Mouse (Mus musculus) neural tube, embryonic 10.5 days (tissue): ENCODE measurements around the gene Tfrc.
A peak's percentile ranks its signal among the peaks of the same experiment; 100 is the strongest.

Experiments used
- DNase-seq: peaks from one replicate; pipeline ENCODE4 v3.0.0-alpha.2; 2017; ENCODE audit warnings: low spot score; ENCODE audit errors: extremely low spot score

Tfrc gene

DNA sequence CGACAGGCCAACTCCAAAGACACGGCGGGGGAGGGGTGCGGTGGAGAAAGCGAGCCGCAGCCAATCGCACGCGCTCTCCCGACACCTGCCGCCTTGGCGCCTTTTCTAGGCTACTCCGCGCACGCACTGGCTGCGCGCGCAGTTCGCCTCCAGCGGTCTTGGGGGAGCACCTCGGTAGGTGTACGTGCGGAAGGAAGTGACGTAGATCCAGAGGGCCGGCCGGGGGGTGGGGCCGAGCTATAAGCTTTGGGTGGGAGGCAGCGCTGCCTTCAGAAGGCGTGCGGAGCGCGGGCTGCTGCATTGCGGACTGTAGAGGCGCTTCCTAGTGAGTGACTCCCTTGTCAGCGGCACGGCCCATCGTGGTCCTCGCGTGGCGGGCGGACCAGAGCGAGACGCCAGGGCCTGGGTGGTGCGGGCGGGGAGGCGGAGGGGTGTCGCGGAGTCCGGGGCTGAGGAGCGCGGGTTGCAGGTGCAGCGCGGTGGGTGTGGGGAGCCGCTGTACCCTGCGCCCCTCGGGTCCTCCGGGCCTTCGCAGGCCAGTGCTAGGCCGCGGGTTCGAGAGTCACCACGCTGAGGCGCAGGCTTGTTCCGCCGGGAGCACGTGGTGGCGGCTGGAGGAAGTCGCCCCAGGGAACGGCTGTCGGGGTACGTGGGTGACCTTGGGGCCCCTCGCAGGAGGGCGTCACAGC is at the start of gene Tfrc:
Gene Tfrc (plus strand): TSS at position 209 of the 689 bp plus-strand sequence.
- DNase-seq = peak; percentile 98

DNA sequence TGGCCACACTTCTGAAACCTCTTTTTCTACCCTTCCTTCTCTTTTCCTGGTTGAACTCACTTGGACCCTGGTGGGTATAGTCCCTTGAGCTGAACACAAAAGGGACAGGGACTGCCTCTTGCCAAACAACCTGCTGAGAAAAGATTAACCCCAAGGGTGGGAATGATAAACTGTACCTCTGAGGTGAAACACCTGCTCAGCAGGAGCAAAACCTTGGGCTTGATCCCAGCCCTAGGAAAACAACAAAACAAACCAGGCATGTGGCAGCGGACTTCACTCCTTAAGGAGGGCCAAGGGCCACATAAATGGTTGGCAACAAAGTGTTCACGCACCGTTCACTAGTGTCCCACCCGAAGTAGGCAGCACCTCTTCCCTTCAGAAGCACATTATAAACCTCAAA is 49.2 kb upstream of the Tfrc start:
- no peak for DNase-seq

DNA sequence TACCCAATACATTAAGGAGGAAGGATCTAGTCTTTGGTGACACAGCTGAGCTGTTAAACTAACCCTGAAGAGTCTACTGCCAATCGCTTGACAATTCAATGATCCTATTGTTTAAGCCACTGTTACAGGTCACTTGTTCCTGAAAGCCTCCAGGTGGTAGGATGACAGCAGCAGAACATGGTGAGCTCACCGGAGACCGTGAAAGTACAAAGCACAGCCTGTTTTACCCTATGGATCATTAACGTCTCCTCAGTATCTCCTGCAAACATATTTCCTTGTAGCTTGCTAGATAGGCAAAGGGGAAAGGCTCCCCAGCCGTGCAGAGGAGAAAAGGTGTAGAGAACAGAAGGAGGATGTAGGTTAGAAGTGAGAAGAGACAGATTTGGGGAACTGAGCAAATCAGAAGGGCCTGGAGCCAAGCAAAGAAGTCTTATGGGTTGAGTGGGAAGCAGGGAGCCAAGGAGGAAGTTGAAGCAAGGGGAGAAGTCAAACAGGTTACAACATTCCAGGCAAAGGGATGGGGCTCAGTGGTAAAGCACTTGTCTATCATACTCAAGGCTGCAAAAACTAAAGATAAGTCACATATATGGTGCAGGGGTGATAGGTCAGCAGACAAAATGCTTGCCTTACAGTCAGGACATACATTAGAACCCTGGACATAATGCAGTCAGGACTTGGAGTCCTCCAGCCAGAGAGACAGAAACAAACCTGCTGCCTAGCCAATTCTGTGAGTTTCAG is 45.5 kb upstream of the Tfrc start:
- no peak for DNase-seq

DNA sequence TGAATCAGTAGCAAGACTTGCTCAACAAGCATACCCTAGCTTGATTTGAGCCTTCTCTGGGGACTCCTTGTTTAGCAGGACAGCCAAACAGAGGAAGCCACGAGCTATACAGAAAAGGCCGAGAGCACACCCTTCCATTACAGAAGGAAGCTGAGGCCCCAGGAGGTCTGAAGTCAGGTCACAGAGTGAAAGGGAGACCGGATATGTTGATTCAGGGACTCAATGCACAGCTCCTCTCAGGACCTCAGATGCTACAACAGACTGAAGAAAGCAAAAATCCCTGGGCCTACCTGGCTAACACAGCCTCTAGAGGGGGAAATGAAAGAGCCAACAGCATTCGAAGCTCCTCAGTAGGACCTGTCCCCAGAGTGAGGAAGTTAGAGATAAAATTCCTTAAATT is 41.4 kb upstream of the Tfrc start:
- no peak for DNase-seq

DNA sequence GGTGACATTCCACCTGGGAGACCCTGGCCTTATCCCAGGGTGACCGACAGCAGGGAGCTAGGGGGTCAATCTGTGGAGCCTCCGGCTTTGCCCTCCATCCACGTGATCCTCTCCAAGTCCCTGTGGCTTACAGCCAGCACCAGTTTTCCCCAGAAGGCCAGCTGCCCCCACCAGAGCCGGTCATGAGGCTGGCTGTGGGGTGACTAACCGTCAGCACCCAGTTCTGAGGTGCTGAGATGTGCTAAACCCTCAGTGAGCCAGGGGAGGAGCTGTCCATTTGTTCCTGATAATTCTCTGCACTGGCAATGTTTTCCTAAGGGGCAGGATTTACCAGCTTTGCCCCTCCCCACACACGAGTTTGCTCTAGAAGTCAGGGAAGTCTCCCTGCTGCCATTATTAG is 40.3 kb upstream of the Tfrc start:
- DNase-seq = no peak

DNA sequence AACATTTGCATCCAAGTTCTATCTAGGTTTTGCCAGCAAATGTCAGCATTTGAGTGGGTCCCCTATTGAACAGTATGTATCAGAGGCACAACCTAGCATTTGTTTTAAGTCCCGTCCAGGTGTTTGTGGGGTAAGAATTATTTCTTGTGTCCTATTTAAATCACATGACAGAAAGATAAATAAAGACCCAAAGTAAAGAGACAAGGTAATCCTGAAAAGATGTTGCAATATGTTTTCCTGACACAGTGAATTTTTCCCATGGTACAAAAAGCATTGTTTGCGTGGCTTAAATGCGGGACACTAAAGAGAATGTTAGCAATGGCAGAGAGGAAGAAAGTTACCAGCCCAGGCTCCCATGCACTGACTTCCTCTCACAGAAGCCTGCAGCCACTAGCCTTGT is 38.7 kb upstream of the Tfrc start:
- no peak for DNase-seq

DNA sequence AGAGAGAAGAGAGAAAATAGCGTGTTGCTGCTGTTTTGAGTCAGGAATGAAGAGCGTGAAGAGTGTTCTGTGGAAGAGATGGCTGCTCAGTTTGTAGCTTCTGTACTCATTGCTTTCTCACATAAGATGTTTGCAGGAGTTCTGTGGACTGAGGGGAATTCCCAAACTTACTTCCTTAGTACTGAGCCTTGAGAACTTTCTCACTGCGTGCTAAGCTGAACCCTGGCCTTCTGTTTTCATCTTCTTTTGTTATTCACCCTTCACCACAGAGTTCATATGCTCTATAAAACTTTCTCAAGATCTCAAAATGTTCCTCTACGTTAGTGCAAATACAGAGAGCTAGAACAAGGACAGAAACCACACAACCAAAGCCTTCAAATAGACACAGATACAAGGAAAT is 36.2 kb upstream of the Tfrc start:
- no peak for DNase-seq

DNA sequence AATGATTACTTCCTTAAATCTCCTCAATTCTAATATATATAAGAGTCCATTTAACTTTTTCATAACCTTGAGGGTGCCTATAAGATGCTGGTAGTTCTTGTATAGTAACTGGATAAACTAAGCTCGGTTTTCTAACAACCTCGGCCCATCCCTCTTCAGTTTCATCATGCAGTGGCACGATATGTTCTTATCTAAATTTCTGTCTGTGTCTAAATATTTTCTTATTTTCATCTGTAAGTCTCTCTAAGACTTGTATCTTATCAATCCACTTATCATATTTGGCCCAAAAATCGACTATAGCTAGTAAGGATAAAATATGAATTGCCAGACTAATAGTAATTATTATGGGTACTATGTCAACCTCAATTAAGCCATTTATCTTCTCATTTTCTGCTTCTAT is 22.2 kb upstream of the Tfrc start:
- DNase-seq = no peak

DNA sequence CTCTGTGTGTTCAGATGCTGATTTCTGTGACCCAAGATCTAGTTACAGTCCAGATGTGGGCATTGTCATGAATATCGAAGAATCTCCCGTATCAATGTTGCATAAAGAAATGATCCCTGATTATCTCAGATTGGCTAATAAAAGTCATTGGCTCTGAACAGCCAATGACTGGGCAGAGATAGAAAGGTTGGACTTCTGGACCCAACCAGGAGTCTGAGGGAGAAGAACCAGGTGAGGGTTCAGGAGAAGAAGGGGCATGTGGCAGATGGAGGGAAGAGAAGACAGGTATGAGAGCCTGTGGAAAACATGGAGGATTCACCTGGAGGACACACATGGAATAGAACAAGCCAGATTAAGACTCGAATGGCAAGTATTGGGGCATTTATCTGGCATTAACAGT is 20.2 kb upstream of the Tfrc start:
- DNase-seq = no peak

DNA sequence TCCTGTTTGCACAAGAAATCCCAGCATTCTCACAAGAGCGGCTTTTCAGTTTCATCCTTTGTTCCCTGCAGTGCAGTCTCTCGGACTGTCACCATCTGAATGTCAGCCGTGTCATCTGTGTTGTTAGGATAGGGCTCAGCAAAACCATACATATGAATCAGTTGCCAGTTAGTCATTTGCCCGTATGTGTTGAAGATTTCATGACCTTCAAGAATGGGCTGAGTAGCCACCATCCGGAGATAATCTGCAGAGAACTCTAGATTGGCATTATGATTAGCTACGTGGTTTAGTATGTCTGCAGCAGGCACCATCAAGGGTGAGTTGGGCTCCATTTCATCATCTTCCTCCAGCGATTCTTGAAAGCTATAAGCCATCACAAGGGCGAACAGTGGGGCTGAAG is 17.2 kb upstream of the Tfrc start:
- no peak for DNase-seq

DNA sequence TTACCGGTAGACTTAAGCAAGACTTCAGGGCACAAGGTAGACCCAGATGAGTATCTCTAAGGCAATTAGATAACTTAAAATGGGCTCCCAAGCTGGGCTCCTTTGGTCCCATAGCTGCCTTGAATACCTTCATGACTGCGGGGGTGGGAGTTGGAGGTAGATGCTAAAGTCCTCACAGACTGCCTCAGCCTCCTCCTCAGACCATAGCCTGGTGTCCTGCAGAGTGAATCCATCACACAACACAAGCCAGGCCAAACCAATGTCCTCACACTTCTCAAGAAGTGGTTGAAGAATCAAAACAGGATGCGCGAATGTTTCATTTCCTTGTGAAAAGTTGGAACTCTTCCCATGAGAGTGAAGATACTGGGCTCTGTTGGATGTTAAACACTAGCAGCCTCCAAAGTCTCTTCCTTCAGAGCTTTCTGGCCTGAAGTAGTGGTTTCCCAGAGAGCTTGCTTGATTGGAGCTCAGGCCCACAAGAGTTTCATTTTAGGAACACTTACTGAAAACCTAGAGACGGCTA is 15.4 kb upstream of the Tfrc start:
- no peak for DNase-seq

DNA sequence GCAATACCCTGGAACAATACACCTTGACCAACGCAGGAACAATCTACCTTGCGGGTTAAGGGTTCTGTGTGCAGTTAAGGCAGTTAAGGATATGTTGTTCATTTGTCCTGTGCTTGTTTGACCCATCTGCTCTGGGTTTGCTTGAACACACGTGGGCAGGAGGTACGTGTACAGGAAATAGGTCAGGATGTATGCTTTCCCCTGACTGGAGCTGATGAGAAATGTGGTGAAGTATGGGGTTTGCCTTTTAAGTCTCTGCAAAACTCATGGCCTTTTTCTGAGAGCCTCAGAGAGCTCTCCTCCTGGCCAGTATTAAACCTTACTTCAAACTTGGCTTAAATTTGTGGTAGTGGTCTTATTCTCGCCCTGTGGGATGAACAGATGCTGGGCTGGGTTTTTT is 14.8 kb upstream of the Tfrc start:
- DNase-seq = no peak

DNA sequence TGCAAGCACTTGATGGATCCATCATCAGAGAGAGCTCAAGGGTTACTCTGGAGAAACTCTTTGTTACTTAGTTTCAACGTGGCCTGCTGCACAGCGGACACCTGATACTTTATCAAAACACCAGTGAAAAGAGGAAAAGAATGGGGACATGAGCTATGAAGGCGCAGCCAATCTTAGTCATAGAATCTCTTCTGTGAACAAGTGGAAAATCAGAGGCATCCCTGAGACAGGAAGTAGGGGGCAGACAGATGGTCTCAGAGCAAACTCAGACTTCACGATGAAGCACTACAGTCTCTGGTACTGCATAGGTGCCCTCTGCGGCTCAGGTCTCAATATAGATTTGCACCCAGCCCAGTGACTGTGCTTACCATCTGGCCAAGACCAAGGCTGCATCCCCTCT is 14.0 kb upstream of the Tfrc start:
- DNase-seq = no peak

DNA sequence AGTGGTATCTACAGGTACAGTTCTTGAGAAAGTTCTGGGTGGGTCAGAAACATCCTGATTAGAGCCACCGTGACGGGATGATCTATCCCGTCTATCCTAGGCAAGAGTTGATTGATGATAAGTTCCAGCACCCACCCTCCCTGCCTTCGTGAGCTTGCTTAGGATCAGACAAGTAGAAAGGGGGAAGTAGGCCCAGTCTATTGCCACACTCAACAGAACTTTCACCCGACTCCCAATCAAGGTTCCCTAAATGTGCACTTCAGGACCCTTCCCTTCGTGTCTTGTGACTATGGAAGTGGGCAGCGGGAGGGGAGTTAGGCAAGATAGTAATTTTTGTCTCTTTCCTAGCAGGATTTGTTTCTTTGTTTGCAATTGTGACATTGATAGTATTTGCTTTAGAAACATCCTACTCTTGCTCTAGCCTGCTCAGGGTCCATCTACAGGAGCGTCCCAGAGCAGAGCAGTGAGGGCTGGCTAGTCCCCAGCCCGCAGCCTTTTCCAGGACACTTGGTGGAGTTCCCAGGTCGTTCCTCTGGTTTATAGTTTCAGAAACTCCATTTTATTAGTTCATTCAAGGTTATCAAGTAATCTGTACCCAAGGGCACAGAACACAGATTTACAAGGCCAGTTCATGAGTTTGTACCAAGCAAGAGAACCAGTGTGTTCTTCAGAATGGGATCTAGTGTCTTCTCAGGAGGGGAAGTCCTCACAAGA is 13.4 kb upstream of the Tfrc start:
- DNase-seq = no peak

DNA sequence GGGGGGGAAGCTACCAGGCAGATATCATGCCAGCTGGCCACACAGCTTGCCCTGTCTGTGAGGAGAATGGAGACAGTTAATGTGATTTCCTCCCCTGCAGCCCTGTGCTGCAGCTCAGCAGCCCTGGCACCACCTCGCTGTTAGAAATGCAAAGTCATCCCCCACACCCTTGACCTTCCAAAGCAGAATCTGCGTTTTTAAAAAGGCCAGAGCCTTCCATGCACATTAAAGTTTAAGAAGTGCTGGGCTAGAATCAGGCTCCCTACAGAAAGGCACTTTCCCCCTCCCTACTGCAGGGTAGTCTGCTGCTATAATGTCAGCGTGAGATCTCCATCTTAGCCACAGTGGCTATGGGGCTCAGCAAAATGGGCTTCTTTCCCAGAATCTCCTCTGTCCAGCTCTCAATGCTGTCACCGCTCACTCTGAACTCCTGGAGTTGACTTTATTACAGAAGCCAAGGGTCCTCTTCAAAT is 10.8 kb upstream of the Tfrc start:
- no peak for DNase-seq

DNA sequence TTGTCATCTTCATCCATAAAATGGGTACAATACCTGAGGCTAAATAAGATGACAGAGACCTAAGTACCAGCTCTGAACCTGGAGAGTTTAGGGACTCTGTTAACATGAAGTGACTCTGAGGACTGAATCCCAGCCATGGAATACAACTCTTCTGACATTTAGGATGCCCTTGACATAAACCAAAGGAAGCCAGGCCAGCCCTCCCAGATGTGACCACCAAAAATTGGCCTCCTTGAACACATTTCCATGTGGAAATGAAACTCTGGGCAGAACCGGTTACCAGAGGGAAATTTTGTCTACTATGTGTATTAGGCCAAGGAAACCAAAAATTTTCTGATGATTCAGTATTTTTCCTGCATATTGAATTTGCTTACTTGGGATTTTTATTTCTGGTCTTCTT is 9.6 kb upstream of the Tfrc start:
- no peak for DNase-seq

DNA sequence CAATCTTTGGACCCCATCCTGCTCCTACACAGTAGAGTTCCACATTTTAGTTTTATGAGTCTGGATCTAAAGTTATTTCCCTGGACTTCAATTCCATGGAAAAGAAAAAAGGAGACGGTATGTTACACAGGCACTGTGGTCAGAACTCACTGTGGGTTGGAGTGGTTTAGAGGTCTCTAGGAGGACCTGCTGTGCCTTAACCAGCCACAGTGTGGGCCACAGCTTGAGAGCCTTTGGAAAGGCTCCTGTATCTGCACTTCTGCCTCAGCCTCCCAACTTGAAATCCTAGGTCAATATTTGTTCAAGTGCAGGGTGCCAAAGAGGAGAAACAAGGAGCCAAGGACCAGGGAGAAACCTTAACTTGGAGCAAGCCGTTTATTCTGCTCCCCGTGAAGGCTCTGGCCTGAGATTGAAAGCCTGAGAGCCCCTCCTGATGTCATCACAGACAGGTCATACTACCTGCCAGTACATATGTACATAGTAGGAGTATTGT is 6.5 kb upstream of the Tfrc start:
- DNase-seq = no peak

DNA sequence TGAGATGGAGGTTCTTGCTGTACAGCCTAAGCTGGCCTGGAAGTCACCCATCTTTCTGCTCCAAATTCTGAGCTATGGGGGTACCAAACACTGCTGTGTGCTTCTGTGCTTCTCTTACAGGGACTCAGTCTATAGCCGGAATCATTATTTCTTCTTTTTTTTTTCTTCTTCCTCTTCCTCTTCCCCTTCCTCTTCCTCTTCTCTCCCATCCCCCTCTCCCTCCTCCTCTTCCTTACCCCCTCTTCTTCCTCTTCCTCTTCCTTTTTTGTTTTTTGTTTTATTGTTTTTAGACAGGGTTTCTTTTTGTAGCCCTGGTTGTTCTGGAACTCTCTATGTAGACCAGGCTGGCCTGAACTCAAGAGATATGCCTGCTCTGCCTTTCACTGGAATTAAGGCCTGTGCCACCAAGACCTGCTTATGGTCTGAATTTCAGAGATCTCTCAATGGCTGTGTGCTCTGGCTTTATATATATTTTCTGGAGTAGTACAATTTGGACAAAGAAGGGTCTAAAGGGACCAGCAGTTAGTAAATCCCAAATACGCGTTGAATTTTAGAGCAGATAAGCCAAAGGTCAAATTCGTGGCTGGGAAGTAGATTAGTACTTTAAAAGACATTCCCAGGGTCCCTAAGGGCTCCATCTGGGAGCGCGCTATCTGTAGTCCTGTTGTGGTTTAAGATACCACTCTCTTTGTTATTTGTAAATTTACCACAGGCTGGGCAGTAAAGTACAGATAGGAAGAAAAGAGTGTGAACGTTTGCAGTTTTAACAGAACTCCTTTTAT is 967 bp upstream of the Tfrc start:
- no peak for DNase-seq

DNA sequence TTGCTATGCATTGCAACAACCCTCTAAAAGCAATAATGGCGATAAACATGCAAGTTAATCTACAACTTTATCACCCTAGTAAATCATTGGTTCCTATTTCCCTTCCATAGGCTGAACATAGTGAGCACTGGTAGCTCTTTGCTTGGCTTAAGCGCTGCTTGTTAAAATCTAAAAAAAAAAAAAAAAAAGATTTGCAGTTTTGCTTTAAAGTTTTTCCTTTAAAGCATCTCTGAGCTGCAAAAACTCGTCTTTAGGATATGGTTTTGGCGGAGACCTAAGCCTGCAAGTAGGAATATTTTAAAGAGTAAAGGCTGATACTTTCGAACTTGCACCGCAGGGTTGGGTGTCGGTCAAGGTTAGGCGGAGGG is 392 bp upstream of the Tfrc start:
- no peak for DNase-seq

DNA sequence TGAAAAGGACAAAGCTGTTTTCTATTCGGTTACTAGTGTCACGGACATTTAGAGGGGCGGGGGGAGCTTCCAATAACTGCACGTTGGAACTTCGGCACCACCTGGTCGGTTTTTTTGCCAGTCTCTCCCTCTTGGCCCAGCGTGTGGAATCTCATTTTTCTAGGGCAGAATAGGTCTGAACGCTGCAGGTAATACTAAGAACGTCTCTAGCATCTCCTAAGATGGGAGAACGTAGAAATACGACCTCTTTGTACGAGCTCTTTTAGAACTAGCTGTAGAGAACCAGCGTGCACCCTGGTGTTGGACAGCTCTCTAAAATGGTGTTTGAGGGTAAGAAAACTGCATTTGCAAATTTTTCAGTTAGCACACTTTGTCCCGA is 670 bp downstream of the Tfrc start:
- no peak for DNase-seq

DNA sequence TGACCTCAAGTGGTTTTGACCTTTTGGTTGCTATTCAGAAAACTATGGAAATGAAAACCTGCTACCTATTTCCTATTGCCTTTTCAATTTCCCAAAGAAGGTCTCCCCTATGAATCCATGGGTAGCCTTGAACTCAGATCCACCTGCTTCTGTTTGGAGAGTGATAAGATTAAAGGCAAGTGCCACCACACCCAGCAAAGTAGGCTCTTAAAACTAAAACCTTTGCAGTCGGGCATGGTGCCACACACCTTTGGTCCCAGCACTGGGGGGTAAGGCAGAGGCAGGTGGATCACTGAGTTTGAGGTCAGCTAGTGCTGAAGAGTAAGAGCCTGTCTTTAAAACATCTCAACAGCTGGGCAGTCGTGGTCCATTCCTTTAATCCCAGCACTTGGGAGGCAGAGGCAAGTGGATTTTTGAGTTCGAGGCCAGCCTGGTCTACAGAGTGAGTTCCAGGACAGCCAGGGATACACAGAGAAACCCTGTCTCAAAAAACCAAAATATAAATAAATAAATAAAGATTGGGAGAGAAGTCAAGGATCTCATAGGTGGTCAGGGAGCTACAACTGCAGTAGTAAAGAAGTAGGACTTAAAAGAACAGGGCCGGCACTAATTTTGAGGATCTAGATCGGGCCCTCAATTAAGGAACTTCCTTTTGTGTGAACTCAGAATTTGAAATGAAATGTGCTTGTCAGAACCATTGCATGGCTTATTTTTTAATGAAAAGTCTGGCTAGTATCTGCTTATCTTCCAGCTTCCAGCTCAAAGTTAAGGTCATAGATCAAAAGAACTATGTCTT is 1.9 kb downstream of the Tfrc start:
- no peak for DNase-seq
